Mouse (Mus musculus) small intestine, adult 2 months (tissue): ENCODE data around the gene Ifitm1.
"Not testable (repeated sequence)": the region's sequence is repeated elsewhere in the genome, so short reads cannot be mapped to it uniquely, and the experiment has no call there.

ENCODE experiments used
- CTCF ChIP-seq: fragments of 200-500 bp; IDR thresholded peaks from 2 replicates; pipeline ENCODE4 v1.5.1; 2012; ENCODE audit warnings: low read depth, mild to moderate bottlenecking, control low read depth, inconsistent platforms, low read length, moderate library complexity, mixed read lengths; ENCODE audit not compliant: insufficient replicate concordance, insufficient read length; ENCODE audit errors: extremely low read depth
- POLR2A ChIP-seq: fragments of 200-500 bp; IDR thresholded peaks from 2 replicates; pipeline ENCODE4 v1.6.1; 2012; ENCODE audit warnings: low read depth, mild to moderate bottlenecking, control low read depth, inconsistent platforms, low read length, moderate library complexity

- not testable (repeated sequence) for TF ChIP-seq CTCF, POLR2A
Observed at GRCm38 (mm10) chr7:140968710-140969109, 1.7 kb downstream of the Ifitm1 start.
